Mouse (Mus musculus): ENCODE measurements at regions not wholly inside any gene's neighbourhood (a gene's known extent, or its start where the extent isn't known, plus 50 kb on each side); places are given as distances from the start of the nearest gene placed in this dataset.

DNA sequence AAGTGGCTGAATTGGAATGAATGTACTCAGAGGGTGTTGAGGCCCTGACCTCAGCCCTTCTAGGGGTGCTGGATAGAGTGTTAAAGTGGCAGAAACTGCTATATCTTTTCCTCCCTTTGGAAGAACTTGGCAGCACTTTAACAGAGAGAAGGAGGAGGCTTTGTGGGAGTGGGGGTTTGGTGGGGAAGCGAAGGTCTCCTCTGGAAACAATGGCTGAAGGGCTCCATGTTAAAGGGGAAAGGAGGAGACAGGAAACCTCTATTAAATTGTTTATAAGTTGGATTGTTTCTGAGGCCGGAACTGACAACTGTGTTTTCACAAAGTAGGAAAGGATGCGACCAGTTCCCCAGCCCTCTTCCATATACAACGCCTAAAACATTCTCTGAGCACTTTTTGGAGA lies 83.7 kb upstream of the Jag1 start:
- intact Hi-C loops (cut with DNase I) = no loop called here
- no peak for DNase-seq

GRCm38 (mm10) chr2:137192183-137192582 lies 75.7 kb upstream of the Jag1 start:
- intact Hi-C loops (cut with DNase I) = no loop called here

GRCm38 (mm10) chr2:137169176-137169575 lies 52.7 kb upstream of the Jag1 start:
- intact Hi-C loops (cut with DNase I) = no loop called here
- DNase-seq = no peak

More at GRCm38 (mm10) chr2:137192183-137192582, 75.7 kb upstream of the Jag1 start:
- no peak for DNase-seq

DNA sequence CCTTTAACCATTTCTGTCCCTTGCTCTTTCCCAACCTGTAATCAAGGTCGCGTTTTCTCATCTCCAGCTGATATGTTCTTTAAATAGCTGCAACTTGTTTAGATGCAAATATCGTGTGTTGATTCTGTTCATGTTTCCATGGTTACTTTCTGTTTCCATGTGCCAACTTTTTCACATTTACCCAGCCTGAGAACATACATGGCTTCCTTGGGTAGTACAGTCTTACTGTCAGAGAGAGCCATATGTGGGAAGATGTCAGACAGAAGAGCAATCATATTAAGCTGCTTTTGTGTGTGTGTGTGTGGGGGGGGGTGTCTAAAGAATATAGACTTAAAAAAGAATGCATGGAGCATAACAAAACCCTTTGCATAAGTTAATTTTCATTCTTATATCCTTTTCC lies 52.2 kb upstream of the Jag1 start:
- intact Hi-C loops (cut with DNase I) = no loop called here
- DNase-seq = no peak

Data from gastrocnemius, postnatal 36 days (tissue).